Mouse (Mus musculus): ENCODE measurements around the gene Stard8. TPM values are rescaled to one million over a fixed set of nuclear protein-coding genes. Genes with fewer than 3 reads are reported as not detected.
A peak's percentile ranks its signal among the peaks of the same experiment; 100 is the strongest.

Stard8 gene
- polyA plus RNA-seq, 1 experiment from 2014 or later: 7.5 TPM

- H3K36me3 ChIP-seq (ENCODE audit: control insufficient read depth, insufficient read depth, low read length): no peaks in the 10 kb centered on the region
- H3K27me3 ChIP-seq (ENCODE audit: control insufficient read depth, insufficient read depth, low read length): peaks cover 6% of the 10 kb centered on the region; the same call in 1 of the 2 replicates
- ATAC-seq (ENCODE audit: low FRiP score, low TSS enrichment): no peak
- H3K4me3 ChIP-seq (ENCODE audit: low read length): no peak overlapping the region
- no peaks in the 10 kb centered on the region for H3K9me3 ChIP-seq (ENCODE audit: control insufficient read depth, low read length)
- no peak overlapping the region for H3K27ac ChIP-seq (ENCODE audit: low read depth, low read length)
- no peak overlapping the region for H3K9ac ChIP-seq (ENCODE audit: low read depth, low read length)
- H3K4me1 ChIP-seq (ENCODE audit: control insufficient read depth, insufficient read depth, low read length): no peaks in the 10 kb centered on the region
- WGBS: 75% methylated on average over 1 of the region's 1 CpGs
- no peak overlapping the region for H3K4me2 ChIP-seq (replicated peaks; ENCODE audit: low read depth, low read length)
These were observed 20.9 kb downstream of the Stard8 start for GRCm38 (mm10) chrX:99023951-99024350.

DNA sequence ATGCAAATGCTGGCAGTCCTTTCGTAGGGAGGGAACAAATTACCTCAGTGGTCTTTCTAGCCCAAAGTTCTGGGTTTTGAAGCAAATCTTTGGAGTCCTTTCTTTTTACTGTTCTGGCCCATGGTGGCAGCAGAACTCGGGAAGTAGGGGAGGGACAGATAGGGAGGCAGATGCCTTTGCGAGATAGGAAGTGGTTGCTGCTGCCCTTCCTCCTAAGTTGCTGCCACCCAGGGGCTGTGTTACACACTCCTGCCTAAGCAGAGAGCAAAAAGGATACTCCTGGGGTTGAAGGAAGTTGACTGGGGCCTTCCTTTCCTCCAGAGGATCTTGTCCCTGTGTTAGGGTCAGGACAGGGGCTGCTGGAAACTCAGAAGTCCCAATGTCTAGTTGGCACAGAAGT, 32.4 kb downstream of the Stard8 start:
- 65% methylated on average over 3 of the region's 3 CpGs for WGBS
- Histone ChIP-seq H3K27me3 (ENCODE audit: control insufficient read depth, insufficient read depth, low read length) (peaks cover 3% of the 10 kb centered on the region; the same call in 1 of the 2 replicates), H3K4me1 (ENCODE audit: control insufficient read depth, insufficient read depth, low read length) (no peaks in the 10 kb centered on the region), H3K9ac (ENCODE audit: low read depth, low read length) (no peak overlapping the region), H3K4me2 (replicated peaks; ENCODE audit: low read depth, low read length) (no peak overlapping the region), H3K9me3 (ENCODE audit: control insufficient read depth, low read length) (no peaks in the 10 kb centered on the region), H3K36me3 (ENCODE audit: control insufficient read depth, insufficient read depth, low read length) (no peaks in the 10 kb centered on the region), H3K4me3 (ENCODE audit: low read length) (no peak overlapping the region), H3K27ac (ENCODE audit: low read depth, low read length) (no peak overlapping the region)
- ATAC-seq (ENCODE audit: low FRiP score, low TSS enrichment): no peak

DNA sequence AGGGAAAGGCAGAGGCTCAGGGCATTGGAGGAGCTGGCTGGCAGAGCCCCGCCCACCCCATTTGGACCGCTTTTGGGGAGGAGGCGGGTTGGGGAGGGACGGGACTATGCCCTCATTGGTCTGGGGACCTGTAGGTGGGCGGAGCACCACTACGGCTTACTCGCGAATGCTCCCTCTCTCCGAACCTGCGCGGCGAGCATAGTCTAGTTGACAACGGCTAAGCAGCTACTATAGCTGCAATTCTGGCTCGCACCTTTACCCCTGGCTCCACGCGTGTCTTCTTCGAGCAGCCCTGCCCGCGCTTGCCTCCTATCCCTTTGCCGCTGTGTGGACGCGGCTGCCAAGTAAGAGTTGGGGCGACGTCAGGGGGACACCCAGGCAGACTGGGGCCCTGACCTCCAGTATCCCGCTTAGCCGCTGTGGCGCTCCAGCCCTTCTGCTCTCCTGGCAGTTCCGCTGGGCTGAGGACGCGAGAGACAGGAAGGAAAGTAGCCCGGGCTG, 39.5 kb downstream of the Stard8 start:
- Histone ChIP-seq H3K4me2 (replicated peaks; ENCODE audit: low read depth, low read length) (peak overlapping the region; percentile 69), H3K27me3 (ENCODE audit: control insufficient read depth, insufficient read depth, low read length) (peaks cover 3% of the 10 kb centered on the region; the same call in 1 of the 2 replicates), H3K4me3 (ENCODE audit: low read length) (peak overlapping the region; percentile 48), H3K9me3 (ENCODE audit: control insufficient read depth, low read length) (no peaks in the 10 kb centered on the region), H3K9ac (ENCODE audit: low read depth, low read length) (peak overlapping the region; percentile 60), H3K4me1 (ENCODE audit: control insufficient read depth, insufficient read depth, low read length) (no peaks in the 10 kb centered on the region), H3K27ac (ENCODE audit: low read depth, low read length) (peak overlapping the region; percentile 24; the same call in 1 of the 2 replicates), H3K36me3 (ENCODE audit: control insufficient read depth, insufficient read depth, low read length) (no peaks in the 10 kb centered on the region)
- WGBS: 23% methylated on average over 31 of the region's 31 CpGs
- ATAC-seq (ENCODE audit: low FRiP score, low TSS enrichment): peak; percentile 98

GRCm38 (mm10) chrX:99043275-99043674, 40.2 kb downstream of the Stard8 start:
- Histone ChIP-seq H3K4me1 (ENCODE audit: control insufficient read depth, insufficient read depth, low read length) (no peaks in the 10 kb centered on the region), H3K9ac (ENCODE audit: low read depth, low read length) (peak overlapping the region; percentile 60; the same call in 1 of the 2 replicates), H3K27ac (ENCODE audit: low read depth, low read length) (peak overlapping the region; percentile 24; the same call in 1 of the 2 replicates), H3K4me2 (replicated peaks; ENCODE audit: low read depth, low read length) (peak overlapping the region; percentile 69), H3K4me3 (ENCODE audit: low read length) (peak overlapping the region; percentile 48), H3K9me3 (ENCODE audit: control insufficient read depth, low read length) (no peaks in the 10 kb centered on the region), H3K36me3 (ENCODE audit: control insufficient read depth, insufficient read depth, low read length) (no peaks in the 10 kb centered on the region), H3K27me3 (ENCODE audit: control insufficient read depth, insufficient read depth, low read length) (no peaks in the 10 kb centered on the region; the same call in 1 of the 2 replicates)
- no peak for ATAC-seq (ENCODE audit: low FRiP score, low TSS enrichment)
- WGBS: 41% methylated on average over 6 of the region's 6 CpGs

DNA sequence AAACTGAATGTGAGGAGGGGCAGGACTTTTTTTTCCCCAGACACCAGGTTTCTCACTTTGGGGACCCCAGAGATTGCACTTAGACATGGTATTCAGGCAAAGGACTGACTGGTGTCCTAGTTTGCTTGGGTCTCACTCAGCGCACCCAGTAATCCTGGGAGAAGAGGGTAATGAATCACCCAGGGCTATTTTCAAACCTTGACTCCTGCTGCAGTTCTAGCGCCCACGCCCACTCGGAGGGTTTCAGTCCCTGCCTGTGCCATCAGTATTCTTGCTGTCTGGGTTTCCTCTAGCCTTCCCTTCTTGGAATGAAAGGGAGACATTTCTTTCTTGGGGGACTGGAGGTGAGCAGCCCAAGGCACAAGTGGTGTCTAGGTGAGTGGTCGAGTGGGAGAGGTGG, 40.7 kb downstream of the Stard8 start:
- H3K4me3 ChIP-seq (ENCODE audit: low read length): peak overlapping the region; percentile 48; the same call in 1 of the 2 replicates
- no peaks in the 10 kb centered on the region for H3K9me3 ChIP-seq (ENCODE audit: control insufficient read depth, low read length)
- peak overlapping the region; percentile 69; the same call in 1 of the 2 replicates for H3K4me2 ChIP-seq (replicated peaks; ENCODE audit: low read depth, low read length)
- no peak overlapping the region for H3K27ac ChIP-seq (ENCODE audit: low read depth, low read length)
- no peaks in the 10 kb centered on the region; the same call in 1 of the 2 replicates for H3K27me3 ChIP-seq (ENCODE audit: control insufficient read depth, insufficient read depth, low read length)
- H3K4me1 ChIP-seq (ENCODE audit: control insufficient read depth, insufficient read depth, low read length): no peaks in the 10 kb centered on the region
- no peaks in the 10 kb centered on the region for H3K36me3 ChIP-seq (ENCODE audit: control insufficient read depth, insufficient read depth, low read length)
- H3K9ac ChIP-seq (ENCODE audit: low read depth, low read length): no peak overlapping the region
- WGBS: 79% methylated on average over 5 of the region's 5 CpGs
- ATAC-seq (ENCODE audit: low FRiP score, low TSS enrichment): no peak

DNA sequence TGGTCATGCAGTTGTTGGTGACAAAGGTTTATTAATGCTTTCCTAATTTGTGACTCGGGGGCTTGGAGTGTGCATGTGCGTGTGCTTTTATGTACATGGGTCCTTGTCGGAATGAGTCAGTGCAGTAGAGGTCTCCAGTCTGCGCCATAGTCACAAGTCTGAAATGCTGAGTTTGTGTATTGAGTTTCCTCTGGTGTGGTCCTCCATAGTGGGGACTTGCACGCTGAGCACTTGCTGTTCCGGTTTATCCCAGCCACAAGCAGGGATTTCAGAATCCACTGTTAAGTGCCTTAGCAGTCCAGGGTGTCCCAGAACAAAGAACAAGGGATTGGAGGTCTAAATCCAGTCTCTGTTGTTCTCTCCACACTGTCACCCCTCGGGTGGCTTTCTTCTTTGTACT, 42.3 kb downstream of the Stard8 start:
- Histone ChIP-seq H3K9ac (ENCODE audit: low read depth, low read length) (no peak overlapping the region), H3K27ac (ENCODE audit: low read depth, low read length) (no peak overlapping the region), H3K4me2 (replicated peaks; ENCODE audit: low read depth, low read length) (no peak overlapping the region), H3K27me3 (ENCODE audit: control insufficient read depth, insufficient read depth, low read length) (peaks cover 3% of the 10 kb centered on the region; the same call in 1 of the 2 replicates), H3K4me3 (ENCODE audit: low read length) (no peak overlapping the region), H3K9me3 (ENCODE audit: control insufficient read depth, low read length) (no peaks in the 10 kb centered on the region), H3K36me3 (ENCODE audit: control insufficient read depth, insufficient read depth, low read length) (no peaks in the 10 kb centered on the region), H3K4me1 (ENCODE audit: control insufficient read depth, insufficient read depth, low read length) (no peaks in the 10 kb centered on the region)
- WGBS: 69% methylated on average over 7 of the region's 7 CpGs
- no peak for ATAC-seq (ENCODE audit: low FRiP score, low TSS enrichment)

- H3K9ac ChIP-seq (ENCODE audit: low read depth, low read length): no peak overlapping the region
- H3K9me3 ChIP-seq (ENCODE audit: control insufficient read depth, low read length): no peaks in the 10 kb centered on the region
- no peaks in the 10 kb centered on the region for H3K36me3 ChIP-seq (ENCODE audit: control insufficient read depth, insufficient read depth, low read length)
- no peak overlapping the region for H3K4me2 ChIP-seq (replicated peaks; ENCODE audit: low read depth, low read length)
- peaks cover 3% of the 10 kb centered on the region; the same call in 1 of the 2 replicates for H3K27me3 ChIP-seq (ENCODE audit: control insufficient read depth, insufficient read depth, low read length)
- ATAC-seq (ENCODE audit: low FRiP score, low TSS enrichment): no peak
- no peaks in the 10 kb centered on the region for H3K4me1 ChIP-seq (ENCODE audit: control insufficient read depth, insufficient read depth, low read length)
- 46% methylated on average over 5 of the region's 5 CpGs for WGBS
- no peak overlapping the region for H3K4me3 ChIP-seq (ENCODE audit: low read length)
- H3K27ac ChIP-seq (ENCODE audit: low read depth, low read length): peak overlapping the region; percentile 9; the same call in 1 of the 2 replicates
These were observed 43.5 kb downstream of the Stard8 start for GRCm38 (mm10) chrX:99046360-99047055.

DNA sequence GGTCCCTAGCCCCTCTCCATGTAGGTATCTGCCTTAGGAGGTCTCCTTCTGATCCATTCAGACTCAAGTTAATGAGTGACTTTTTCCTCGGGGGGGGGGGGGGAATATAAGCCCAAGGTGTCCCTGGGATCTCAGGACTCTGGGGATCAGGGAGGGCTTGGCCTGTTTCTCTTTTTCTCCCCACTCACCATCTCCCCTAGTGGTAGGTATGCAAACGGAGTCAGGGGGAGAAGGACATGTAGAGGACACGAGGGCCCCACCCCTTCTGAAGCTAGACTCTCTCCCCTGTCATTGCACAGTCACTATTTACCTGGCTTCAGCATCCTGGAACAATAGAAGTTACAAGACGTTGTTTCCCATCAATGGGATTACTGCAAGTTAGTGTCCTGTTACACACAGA, 45.1 kb downstream of the Stard8 start:
- 0 out of 2 replicates have a peak, but pooled peaks have one; percentile 13 for ATAC-seq (ENCODE audit: low FRiP score, low TSS enrichment)
- peaks cover 3% of the 10 kb centered on the region; the same call in 1 of the 2 replicates for H3K27me3 ChIP-seq (ENCODE audit: control insufficient read depth, insufficient read depth, low read length)

GRCm38 (mm10) chrX:99049247-99049646, 46.2 kb downstream of the Stard8 start:
- H3K27me3 ChIP-seq (ENCODE audit: control insufficient read depth, insufficient read depth, low read length): 0 out of 2 replicates have a peak, but pooled peaks cover 3% of the 10 kb centered on the region
- no peak overlapping the region for H3K27ac ChIP-seq (ENCODE audit: low read depth, low read length)
- no peaks in the 10 kb centered on the region for H3K9me3 ChIP-seq (ENCODE audit: control insufficient read depth, low read length)
- no peaks in the 10 kb centered on the region for H3K4me1 ChIP-seq (ENCODE audit: control insufficient read depth, insufficient read depth, low read length)
- ATAC-seq (ENCODE audit: low FRiP score, low TSS enrichment): no peak; the same call in 1 of the 2 replicates
- no peak overlapping the region for H3K9ac ChIP-seq (ENCODE audit: low read depth, low read length)
- H3K4me2 ChIP-seq (replicated peaks; ENCODE audit: low read depth, low read length): no peak overlapping the region
- no peak overlapping the region for H3K4me3 ChIP-seq (ENCODE audit: low read length)
- WGBS: 79% methylated on average over 5 of the region's 5 CpGs
- no peaks in the 10 kb centered on the region for H3K36me3 ChIP-seq (ENCODE audit: control insufficient read depth, insufficient read depth, low read length)

More for the DNA sequence above, 45.1 kb downstream of the Stard8 start:
- Histone ChIP-seq H3K4me3 (ENCODE audit: low read length) (no peak overlapping the region), H3K4me2 (replicated peaks; ENCODE audit: low read depth, low read length) (no peak overlapping the region), H3K36me3 (ENCODE audit: control insufficient read depth, insufficient read depth, low read length) (no peaks in the 10 kb centered on the region), H3K9me3 (ENCODE audit: control insufficient read depth, low read length) (no peaks in the 10 kb centered on the region), H3K27ac (ENCODE audit: low read depth, low read length) (no peak overlapping the region), H3K9ac (ENCODE audit: low read depth, low read length) (no peak overlapping the region), H3K4me1 (ENCODE audit: control insufficient read depth, insufficient read depth, low read length) (no peaks in the 10 kb centered on the region)
- 40% methylated on average over 4 of the region's 4 CpGs for WGBS
